Mouse (Mus musculus) right cerebral cortex, postnatal 25 days (tissue): ENCODE measurements around the gene Kif21a.

Experiments used
- DNase-seq: peaks from one replicate; pipeline ENCODE4 v3.0.0; 2022

The Kif21a gene

DNA sequence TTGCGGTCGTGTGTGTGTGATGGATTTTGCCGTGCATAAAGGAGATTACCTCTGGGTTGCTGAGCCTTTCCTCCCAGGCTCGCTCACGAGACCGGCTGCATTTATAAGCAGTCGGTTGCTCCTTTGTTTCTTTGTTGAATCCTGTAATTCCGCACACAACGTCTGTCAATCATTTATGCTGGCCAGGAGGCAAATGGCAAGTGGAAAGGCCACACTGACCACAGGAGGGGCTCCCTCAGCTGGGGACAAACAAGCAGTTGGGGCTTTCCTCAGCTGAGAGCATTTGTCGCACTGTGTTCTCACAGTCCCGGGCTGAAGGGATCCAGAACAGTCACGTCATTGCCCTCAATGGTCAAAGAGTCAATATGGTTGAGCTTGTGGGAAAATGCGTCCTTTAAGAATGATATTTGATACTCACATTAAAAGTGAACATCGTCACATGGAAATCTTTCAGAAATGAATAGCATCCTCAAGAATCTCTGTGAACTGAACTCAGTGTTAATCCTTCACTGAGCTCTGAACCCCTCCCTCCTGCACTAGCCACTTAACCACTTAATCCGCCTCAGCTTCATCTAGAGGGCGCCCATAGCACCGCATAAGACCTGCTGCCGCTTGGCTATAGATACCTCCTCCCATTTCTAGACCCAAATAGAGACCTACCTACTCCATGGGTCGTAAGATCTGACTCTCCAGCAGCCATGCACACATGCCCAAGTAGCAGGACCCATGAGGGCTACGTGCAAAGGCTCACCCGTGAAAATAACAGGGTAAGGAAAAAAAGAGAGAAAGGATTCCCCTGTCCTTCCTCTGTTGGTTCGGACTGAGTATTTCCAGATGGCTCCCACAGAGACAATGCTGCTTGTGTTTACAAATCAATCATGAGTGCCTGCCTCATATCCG is 32.2 kb downstream of the Kif21a start:
- DNase-seq, result no peak

GRCm38 (mm10) chr15:91016366-91016765 is 33.4 kb downstream of the Kif21a start:
- no peak for DNase-seq

DNA sequence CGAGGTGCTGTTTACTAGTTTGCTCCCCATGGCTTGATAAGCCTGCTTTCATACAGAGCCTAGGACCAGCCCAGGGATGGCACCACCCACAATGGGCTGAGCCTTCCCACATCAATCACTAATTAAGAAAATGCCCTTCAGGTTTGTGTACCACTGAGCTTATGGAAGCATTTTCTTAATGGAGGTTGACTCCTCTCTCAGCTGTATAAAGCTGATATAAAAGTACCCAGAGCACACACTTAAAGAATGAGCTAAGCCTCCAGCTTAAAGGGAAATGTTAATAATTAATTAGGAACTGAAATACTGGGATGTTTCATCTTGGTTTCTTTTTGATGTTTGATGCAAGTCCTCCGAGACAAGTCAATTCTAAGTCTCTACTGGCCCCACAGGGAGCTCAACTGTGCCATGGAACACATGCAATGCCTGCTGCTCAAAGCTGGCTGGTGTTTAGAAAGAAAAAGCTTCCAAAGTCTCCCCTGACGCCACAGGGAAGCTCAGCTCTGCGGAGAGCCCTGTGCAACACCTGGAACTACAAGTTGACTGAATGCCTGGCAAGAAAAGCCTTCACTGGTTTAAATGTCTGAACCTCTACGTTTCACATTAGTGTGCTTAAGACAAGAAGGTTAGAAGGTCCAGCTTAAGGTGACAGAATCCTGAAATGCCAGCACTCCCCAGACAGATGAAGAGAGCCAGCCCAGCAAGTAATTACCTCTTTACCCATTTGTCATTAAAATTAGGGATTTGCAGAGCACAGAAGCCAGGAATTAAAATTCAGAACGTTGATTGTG is 36.8 kb downstream of the Kif21a start:
- DNase-seq, result no peak

DNA sequence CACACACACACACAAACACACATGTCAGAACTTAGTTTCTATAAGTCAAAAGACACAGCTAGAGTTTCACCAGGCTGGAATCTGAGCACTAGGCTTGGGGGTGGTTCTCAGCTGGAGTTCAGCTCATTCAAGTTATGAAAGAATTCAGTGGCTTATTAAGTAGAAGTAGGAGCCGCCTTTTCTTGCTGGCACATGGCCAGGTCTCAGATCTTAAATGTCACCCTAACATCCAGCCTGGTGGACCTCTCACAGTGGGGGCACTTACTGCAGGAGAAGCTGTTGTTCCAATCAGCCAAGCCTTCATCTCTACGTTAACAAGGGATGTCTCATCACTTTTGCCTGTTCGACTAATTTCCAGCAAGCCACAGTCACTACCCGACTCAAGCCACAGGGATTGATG is 39.5 kb downstream of the Kif21a start:
- DNase-seq, result no peak

DNA sequence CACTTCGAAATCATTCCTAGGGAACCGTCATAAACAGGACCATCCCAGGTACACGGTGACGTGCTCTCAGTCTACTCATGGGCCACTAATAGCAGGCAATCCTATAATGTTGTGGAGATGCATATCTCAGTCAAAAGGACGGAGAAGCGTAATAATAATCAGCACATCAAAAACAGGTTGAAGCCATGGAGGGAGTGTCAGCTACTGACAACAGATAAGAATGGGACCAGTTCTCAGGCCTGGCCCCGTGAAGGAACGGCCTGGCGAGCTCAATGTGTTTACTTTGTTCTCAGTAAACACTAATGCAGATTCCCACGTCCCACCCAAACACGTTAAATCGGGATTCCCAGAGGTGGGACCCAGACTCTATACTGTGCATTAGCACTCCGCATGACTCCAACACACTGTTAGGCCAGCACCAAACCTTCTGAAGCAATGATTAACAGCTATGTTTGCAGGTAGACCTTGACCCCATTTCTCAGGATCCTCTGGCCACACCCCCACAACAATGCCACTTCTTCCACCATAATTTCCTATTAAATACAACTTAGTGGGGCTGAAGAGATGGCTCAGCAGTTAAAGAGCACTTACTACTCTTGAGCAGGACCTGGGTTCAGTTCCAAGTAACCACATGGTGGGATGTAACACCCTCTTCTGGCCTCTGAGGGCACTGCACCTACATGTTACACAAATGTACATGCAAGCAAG is 42.5 kb downstream of the Kif21a start:
- DNase-seq, result no peak

GRCm38 (mm10) chr15:91004726-91005125 is 45.0 kb downstream of the Kif21a start:
- DNase-seq, result no peak

- DNase-seq, result no peak
Observed at GRCm38 (mm10) chr15:91001037-91001616, 48.6 kb downstream of the Kif21a start.

DNA sequence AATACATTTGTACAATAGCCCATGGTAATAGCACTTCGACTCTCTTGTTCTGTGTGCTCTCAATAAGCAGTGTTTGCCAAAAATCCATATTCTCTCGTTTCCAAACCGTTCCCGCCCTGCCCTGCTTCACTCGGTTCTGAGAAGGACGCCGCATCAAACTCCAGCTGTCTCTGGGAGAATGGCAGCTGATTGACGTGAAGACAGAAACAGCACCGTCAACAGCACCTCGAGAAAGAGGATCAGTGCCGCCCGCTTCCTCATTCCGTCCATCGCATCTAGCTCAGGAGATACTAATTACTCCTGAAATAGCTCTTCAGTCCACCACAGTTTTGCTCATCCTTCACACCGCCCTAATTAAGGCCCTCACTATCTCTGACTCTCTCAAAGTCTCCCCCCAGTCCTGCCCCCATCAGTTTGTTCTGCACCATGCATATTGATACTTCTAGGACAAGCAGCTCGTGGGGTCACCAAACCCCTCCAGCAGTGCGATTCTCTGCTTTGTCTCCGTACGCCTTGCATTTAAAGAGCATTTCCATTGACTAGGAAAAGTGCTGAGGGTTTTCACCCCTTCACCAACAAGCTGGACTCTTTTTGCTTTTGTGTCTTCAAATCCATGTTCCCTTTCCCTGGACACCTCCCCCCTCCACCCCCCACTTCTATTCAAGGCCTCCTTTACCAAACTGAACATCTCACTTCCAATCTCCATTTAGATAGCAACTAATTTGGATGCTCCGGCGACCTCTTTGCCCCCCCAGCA is 49.3 kb downstream of the Kif21a start:
- no peak for DNase-seq

- DNase-seq, result no peak
Observed at GRCm38 (mm10) chr15:90992871-90993270, 56.9 kb downstream of the Kif21a start.

DNA sequence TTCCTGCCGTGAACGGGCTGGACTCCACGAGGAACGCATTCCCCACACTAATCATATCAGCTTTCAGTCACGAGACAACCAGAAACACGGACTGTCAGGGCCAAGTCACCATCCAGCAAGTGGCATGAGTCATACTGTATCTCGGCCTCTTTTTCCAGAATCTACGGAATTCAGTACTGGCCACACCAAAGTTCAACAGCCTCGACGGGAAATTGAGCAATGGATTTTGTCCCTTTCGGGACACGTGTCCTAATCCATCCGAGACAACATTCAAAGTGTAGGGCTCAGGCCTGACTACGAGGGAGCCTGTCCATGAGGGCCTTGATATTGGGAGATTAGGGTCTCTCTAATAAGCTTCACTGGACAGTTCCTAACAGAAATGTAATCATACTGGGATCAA is 57.4 kb downstream of the Kif21a start:
- DNase-seq, result no peak

GRCm38 (mm10) chr15:90991843-90992242 is 57.9 kb downstream of the Kif21a start:
- DNase-seq, result no peak

- DNase-seq, result no peak
Observed at GRCm38 (mm10) chr15:90987714-90988250, 62.0 kb downstream of the Kif21a start.

GRCm38 (mm10) chr15:90975914-90976313 is 73.8 kb downstream of the Kif21a start:
- no peak for DNase-seq

DNA sequence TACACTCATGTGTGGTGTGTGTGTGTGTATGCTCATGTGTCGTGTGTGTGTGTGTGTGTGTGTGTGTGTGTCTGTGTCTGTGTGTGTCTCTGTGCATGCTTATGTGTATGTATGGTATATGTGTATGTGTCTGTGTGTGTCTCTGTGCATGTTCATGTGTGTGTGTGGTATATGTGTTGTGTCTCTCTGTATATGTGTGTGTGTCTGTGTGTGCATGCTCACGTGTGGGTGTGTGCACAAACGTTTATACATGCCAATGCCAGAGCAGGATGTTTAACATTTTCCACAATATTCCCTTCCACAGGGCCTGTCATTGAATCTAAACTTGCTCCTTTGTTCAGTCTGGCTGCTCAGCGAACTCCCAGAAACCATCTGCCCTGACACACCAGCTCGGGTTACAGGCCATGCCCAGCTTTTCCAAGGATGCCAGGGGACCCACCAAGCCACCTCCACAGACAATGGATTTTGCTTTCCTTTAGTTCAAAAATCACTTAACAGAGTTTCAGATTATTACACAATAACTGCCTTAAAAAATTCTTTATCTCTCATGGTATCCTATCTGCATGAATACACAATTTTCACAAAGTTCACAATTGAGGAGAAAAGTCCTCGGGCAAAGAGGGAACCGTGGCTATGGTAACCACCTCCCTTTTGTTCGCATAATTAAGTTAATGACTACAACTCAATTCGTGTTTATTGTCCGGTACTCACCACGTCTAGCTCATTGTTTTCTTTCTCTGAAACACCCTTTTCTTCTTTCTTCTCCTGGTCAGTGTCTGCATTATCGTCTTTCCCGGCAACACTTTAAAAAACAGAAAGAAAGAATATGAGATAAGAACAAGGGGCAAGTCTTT is 77.6 kb downstream of the Kif21a start:
- no peak for DNase-seq

DNA sequence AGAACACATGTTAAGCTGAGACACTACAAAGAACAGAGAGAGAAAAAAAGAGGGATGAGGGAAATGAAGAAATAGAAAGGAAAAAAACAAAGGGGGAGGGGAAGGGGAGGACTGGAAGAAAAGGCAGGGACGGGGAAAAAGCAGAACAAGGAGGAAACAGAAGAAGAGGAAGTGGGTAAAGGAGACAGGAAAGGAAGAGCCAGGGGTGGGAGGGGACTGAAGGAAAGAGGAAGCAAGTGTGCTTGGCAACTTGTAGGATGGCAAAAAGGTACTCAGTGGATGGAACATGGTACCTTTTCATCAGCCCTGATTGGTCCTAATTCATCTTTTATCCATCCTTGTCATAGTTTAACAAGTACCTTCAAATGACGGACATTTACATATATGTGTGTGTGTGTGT is 86.4 kb downstream of the Kif21a start:
- DNase-seq, result no peak

DNA sequence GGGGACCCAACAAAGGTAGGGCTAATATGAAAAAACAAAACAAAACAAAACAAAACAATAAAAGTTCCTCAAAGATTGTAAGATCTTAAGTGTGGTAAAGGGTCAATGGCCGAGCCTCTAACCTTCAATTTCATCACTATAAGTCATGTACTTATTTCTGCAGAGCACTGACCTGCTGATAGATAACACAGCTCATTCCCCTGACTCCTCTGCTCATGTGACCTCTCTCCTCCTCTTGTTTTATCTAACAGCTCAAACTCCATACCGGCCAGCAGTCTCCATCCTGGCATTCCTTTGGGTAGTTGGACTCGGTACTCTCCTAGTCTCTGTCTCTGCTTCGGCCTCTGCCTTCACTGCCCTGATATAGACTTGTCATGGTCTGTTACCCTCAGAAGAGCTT is 87.2 kb downstream of the Kif21a start:
- no peak for DNase-seq

DNA sequence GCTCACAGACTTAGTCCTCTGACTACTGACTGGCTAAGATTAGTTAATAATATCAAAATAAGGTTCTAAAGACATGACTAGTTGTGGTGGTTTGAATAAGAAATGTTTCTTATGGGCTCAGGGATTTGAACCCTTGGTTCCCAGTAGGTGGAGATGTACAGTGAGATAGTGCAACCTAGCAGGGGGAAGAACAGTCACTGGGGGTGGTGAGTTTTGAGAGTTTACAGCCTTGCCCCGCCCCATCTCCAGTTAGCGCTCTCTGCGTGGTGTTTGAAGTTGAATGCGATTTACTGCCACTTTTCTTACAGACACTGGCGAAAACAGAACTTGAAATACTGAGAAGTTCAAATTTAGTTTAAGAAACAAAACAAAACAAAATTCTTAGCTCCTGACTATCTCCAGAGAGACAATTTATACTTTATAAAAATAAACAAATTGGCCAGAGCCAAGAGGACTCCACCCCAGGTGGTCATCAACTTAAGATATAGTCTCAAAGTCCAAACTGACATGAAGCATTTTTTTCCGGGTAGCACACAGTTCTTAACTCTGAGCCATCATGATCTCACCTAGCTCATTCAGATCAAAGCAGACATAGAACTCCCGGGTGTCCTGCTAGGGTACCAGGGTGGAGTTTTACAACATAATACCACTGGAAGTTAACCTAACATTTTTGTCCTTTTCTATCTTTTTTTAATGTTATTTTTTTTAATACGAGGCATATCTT is 88.8 kb downstream of the Kif21a start:
- DNase-seq, result no peak

DNA sequence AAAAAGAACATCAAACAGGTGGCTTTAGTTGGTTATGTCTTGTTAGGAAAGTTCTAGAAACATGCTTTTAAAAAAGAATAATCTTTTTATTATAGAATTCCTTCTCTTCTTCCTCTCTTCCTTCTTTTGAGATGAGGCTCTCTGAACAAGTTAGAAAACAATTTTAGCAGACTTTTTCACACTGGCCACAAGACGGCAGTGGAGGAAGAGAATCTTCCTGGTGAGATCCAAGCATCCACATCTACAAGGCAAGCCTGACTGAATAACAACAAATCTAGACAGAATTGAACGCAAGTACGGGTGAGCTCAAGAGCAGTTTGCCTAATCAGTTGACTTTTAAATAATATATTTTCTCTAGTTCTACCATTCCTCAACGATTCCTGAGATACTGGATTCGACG is 98.4 kb downstream of the Kif21a start:
- DNase-seq, result no peak

GRCm38 (mm10) chr15:90938469-90938868 is 111.3 kb downstream of the Kif21a start:
- DNase-seq, result no peak

DNA sequence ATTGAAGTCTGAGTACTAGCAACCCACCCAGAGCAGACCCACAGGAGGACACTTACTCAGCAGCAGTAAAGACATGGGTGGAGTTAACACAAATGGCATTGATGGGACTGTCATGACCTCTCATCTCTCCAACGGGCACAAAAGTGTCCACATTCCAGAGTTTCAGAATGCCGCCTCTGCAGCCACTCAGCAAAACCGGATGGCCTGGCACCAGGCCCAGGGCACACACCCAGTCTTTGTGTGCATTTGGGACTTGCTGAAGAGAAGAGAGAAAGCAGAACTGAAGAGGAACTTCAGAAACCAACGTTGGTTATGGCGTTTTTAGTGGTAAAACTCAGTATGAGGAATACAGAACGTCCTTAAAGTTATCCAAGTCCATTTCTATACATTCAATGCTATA is 114.2 kb downstream of the Kif21a start:
- no peak for DNase-seq
